Mouse (Mus musculus): Measurements from ENCODE around the gene Cdh16.

DNA sequence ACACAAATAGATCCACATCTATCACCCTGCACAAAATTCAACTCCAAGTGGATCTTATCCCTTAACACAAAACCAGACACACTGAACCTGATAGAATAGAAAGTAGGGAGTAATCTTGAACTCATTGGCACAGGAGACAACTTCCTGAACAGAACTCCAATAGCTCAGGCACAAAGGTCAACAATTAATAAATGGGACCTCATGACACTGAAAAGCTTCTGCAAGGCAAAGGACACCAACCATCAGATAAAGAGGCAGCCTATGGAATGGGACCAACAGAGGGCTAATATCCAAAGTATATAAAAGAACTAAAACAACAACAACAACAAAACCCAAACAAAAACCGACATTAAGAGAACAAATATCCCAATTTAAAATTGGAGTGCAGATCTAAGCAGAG, 39.7 kb downstream of the Cdh16 start:
- TF ChIP-seq TAL1 (IDR thresholded peaks at IDR 0.05; ENCODE audit: low read length) (no peak), GATA1 (IDR thresholded peaks at IDR 0.05; ENCODE audit: low read length) (no peak)

Data from erythroblast, embryonic 14.5 days (primary cell).